Comparison of ENCODE assay signal across 15 mouse cellular contexts in the genomic region with DNA sequence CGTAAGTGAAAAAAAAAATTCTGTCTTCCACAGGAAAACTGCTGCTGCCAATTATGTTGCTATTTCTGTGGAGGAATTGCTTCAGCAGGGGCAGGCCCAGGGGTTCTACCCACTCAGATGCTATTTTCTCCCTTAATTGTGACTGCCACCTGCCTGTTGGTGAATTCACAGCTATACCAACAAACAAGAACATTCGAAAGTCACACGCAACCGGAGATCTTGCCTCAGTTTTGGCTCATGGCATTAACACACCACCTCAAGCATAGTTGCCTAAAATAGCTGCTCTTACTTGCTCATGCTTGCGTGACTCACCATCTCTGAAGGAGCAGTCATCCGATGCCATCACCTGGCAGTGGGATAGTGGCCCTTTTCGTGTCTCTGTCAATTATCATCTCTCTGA.
A peak's percentile ranks its signal among the peaks of the same experiment; 100 is the strongest.
DNase-seq lines count a peak whose midpoint lies in the region; ATAC-seq lines count a peak whose summit lies in the region.
"Had no signal": no experiment of that assay in that cellular context is flagged by ENCODE, and none has a peak within 500 bp of the region (broad histone marks: within the 10 kb centered on the region; RNA-seq: fewer than 3 reads in every experiment).

No protein-coding gene starts in this region.

- no peak for ATAC-seq in heart, embryonic 13.5 days (ENCODE audit: extremely low read depth, insufficient number of reproducible peaks, low FRiP score, low TSS enrichment)
- ATAC-seq: forebrain, embryonic 15.5 days; intestine, embryonic 16.5 days had no signal

- no peak overlapping the region for H3K9ac ChIP-seq in heart, embryonic 13.5 days
- H3K9ac ChIP-seq: embryonic facial prominence, embryonic 13.5 days; forebrain, embryonic 15.5 days had no signal

- peaks cover 4% of the 10 kb centered on the region; the same call in 1 of the 2 replicates for H3K9me3 ChIP-seq in heart, embryonic 13.5 days
- H3K9me3 ChIP-seq: embryonic facial prominence, embryonic 13.5 days; forebrain, embryonic 15.5 days had no signal

- H3K36me3 ChIP-seq in heart, embryonic 13.5 days = no peaks in the 10 kb centered on the region
- H3K36me3 ChIP-seq: embryonic facial prominence, embryonic 13.5 days; forebrain, embryonic 15.5 days had no signal

- intact Hi-C loops in heart, postnatal 25 days (cut with DNase I) = no loop called here
- intact Hi-C loops in left cerebral cortex, postnatal 25 days (cut with DNase I) = loop anchor here (1.0 to 5.0 kb wide), 3 partner anchors 181 to 771 kb away; no protein-coding TSS in a partner anchor
- intact Hi-C loops in heart, postnatal 36 days (cut with DNase I) = no loop called here

- WGBS in heart, embryonic 13.5 days = 57% methylated on average over 7 of the region's 7 CpGs

- H3K27me3 ChIP-seq in heart, embryonic 13.5 days (replicated peaks) = no peaks in the 10 kb centered on the region
- H3K27me3 ChIP-seq: embryonic facial prominence, embryonic 13.5 days; forebrain, embryonic 15.5 days had no signal

- H3K4me1 ChIP-seq in heart, embryonic 13.5 days = peaks cover 7% of the 10 kb centered on the region
- H3K4me1 ChIP-seq: embryonic facial prominence, embryonic 13.5 days; forebrain, embryonic 15.5 days had no signal

- DNase-seq in heart, postnatal 25 days (ENCODE audit: low spot score) = no peak
- peak; percentile 48 for DNase-seq in Muller cell, postnatal 12 days (ENCODE audit: inconsistent ontology term)
- DNase-seq in cerebellum, postnatal 36 days = peak; percentile 3 to 26
- DNase-seq in left cerebral cortex, postnatal 25 days (ENCODE audit: low spot score in 2 of 2) = peak; percentile 37 to 72
- no peak for DNase-seq in kidney, adult 11 months
- no peak for DNase-seq in heart, postnatal 36 days
- no peak for DNase-seq in liver
- DNase-seq: adrenal gland, postnatal 10 days; kidney, postnatal 36 days; lung, adult 18-20 months had no signal

- peak overlapping the region; percentile 8 for H3K4me2 ChIP-seq in heart, embryonic 13.5 days
- H3K4me2 ChIP-seq: embryonic facial prominence, embryonic 13.5 days; forebrain, embryonic 15.5 days had no signal

- no peak overlapping the region for H3K4me3 ChIP-seq in heart, embryonic 13.5 days
- H3K4me3 ChIP-seq: embryonic facial prominence, embryonic 13.5 days; forebrain, embryonic 15.5 days had no signal

- no peak overlapping the region for H3K27ac ChIP-seq in heart, embryonic 13.5 days (replicated peaks)
- H3K27ac ChIP-seq: embryonic facial prominence, embryonic 13.5 days; forebrain, embryonic 15.5 days; stomach, postnatal 0 days had no signal

Comparison
In these comparisons a context has a peak if more than half of its experiments do, and no peak if none do; other contexts are left out.
1. DNase-seq: peak in Muller cell, postnatal 12 days (single experiment), cerebellum, postnatal 36 days (2 of 2) and left cerebral cortex, postnatal 25 days (2 of 2); none in heart, postnatal 25 days (single experiment), kidney, adult 11 months (single experiment), heart, postnatal 36 days (0 of 2) and liver (single experiment).